Mouse (Mus musculus): ENCODE results near the gene Tex22. TPM values are rescaled to one million over a fixed set of nuclear protein-coding genes. Genes with fewer than 3 reads are reported as not detected.

The Tex22 gene
- 0.39 TPM in 1 of 3 replicates, not detected in the others for total RNA-seq (2017)

DNA sequence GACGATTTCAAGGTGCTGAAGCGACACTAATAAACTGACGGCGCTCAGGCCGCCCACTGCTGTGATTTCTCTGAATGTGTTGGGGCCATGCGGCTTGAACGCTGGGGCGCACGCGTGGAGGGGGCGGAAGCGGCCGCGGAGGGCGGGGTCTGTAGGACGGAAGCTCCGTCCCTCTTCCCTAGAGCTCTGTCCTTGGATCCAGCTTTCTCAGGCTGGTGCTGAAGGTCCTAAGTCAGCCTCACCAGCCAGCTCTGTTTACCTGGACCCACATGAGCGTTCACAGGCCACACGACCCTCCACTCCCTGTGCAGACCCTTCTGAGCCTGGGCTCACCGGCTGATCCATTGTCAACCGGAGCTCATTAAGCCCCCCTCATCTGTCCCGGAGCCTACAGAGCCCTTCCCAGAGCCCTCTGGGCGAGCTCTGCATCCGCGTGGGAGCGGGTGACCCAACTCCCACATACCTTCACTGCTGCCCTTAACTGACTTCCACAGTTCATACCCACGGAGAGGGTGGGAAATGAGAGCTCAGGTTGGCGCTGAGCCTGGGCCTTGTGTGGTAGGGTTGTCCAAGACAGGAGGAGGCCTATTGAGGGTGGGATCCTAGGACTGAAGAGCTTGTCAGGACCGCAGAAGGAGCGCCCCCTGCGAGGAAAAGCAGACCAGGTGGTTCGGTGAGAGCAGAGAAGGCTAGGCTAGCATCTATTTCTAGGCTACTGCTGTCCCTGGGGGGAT, at the start of gene Tex22:
Gene Tex22 (plus strand): TSS at position 174 of the 734 bp plus-strand sequence.
- peak; percentile 41 for ATAC-seq (replicated peaks; ENCODE audit: insufficient number of reproducible peaks, low FRiP score, low TSS enrichment, poor library complexity, severe bottlenecking)

DNA sequence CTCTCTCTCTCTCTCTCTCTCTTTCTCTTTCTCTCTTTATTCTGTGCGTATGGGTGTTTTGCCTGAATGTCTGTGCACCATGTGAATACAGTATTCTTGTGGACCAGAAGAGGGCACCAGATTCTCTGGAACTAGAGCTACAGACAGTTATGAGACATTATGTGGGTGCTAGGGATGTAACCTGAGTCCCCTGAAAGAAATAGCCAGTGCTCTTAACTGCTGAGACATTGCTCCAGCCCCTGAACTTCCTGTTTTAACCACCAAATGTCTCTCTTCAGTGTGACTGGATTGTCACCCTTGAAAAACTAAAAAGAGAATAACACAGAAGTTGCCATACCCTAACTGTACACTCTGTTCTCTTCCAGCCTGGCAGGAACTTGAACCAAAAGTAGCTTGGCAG, 47.7 kb upstream of the Tex22 start:
- peak; percentile 25 for ATAC-seq (replicated peaks; ENCODE audit: insufficient number of reproducible peaks, low FRiP score, low TSS enrichment, poor library complexity, severe bottlenecking)

DNA sequence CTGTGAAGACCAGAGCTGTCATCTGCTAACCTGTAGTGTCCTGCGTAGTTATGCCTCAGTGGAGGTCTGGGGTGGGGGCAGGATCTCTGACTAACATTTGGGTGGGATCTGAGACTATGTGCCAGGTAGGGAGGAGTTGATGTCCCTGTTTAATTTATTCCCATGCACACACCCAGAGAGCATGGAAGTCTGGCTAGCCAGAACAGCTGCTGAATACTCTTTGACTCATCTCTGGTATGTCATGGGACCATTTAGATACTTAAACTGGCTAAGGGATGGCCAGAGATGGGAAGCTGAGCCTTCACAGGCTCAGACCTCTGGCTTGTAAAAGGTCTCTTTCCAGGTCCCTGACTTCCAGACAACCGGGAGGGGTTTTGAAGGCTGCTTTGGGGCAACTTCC, 46.8 kb upstream of the Tex22 start:
- no peak for ATAC-seq (replicated peaks; ENCODE audit: insufficient number of reproducible peaks, low FRiP score, low TSS enrichment, poor library complexity, severe bottlenecking)

DNA sequence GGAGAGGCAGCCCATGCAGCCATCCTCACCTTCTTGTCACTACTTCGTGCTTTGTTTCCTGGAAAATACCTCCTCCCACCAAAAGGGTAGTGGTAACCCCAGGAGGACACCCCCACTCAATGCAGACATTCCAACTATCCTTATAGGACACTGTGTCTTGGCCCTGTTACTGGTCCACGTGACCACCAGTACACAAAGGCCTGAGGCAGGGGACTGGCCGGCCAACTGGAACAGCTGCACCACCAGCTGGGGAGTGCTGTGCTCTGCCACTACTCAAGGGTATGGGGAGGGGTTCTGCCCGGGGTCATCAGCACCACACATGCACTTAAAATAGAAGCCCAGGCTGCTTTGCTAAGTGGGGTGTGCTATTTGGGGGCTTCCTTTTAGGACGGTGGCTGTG, 46.2 kb upstream of the Tex22 start:
- ATAC-seq (replicated peaks; ENCODE audit: insufficient number of reproducible peaks, low FRiP score, low TSS enrichment, poor library complexity, severe bottlenecking): no peak

DNA sequence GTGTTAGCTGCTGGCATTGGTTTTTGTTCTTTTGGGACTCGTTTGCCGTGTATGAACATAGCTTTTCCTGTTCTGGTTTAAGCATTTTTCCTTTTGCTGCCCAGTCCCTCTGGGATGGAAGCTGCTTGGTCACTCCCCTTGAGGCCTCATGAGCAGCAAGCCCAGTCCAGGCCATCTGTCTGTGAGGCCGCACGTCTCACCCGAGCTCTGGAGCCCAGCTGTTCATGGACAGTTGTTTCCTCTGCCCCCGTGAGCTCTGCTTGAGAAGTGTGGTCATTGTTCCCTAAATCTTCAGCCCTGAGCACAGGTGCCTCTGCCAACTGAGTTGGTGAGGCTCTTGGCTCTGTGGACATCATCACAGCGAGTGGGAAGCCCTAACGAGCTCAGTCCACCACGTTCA, 45.4 kb upstream of the Tex22 start:
- no peak for ATAC-seq (replicated peaks; ENCODE audit: insufficient number of reproducible peaks, low FRiP score, low TSS enrichment, poor library complexity, severe bottlenecking)

DNA sequence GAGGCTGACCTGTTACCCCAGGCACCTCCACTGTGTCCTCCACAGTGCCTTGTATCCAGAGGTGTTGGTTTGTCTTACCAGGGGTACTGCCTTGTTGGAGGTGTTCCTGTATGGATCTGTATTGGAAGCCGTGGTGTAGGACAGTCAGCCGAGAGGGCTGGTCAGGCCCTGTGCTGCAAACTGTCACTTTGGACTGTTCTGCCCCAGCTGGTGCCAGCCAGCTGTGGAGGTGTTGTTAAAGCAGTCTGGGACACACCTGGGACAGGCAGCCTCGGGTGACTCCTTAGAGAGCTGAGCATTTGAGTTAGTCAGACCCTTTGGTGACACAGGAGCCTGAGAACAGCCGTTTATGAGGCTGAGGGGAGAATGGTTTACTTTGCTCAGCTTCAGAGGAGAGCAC, 44.3 kb upstream of the Tex22 start:
- ATAC-seq (replicated peaks; ENCODE audit: insufficient number of reproducible peaks, low FRiP score, low TSS enrichment, poor library complexity, severe bottlenecking): no peak

DNA sequence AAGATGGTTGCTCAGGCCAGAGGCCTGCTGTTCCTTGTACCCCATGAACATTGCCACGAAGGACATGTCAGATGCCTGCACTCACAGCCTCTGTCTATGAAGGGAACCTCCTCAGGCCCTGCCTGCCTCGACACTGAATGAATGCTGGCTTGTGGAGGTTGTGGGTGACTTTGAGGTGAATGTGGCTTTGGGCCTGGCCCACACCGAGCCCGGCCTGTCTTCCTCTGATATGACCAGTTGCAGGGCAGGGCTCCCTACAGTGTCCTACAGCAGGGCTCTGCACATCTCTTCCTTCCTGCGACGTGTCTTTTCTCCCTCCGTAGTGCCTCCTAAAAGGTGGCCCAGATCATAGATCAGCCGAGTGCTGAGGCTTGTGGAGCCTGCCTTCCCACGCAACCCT, 43.3 kb upstream of the Tex22 start:
- ATAC-seq (replicated peaks; ENCODE audit: insufficient number of reproducible peaks, low FRiP score, low TSS enrichment, poor library complexity, severe bottlenecking): peak; percentile 18; the same call in 1 of the 2 replicates

DNA sequence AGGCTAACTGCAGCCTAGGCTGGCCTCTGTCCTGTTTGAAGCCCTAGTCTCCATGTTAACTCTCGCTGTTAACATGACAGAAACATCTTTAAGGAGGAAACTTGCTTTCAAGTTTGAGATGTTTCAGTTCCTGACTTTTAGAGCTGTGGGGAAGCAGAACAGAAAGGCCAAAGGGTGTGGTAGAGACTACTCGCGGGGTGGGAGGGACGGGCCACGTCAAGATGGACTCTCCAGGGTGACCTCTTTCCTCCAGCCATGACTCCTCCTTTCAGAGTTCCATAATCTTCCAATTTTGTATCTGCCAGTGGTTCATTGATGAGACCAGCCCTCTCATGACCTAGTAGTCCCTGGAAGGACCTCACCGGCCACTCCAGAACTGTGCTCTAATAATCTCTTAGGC, 42.9 kb upstream of the Tex22 start:
- peak; percentile 20; the same call in 1 of the 2 replicates for ATAC-seq (replicated peaks; ENCODE audit: insufficient number of reproducible peaks, low FRiP score, low TSS enrichment, poor library complexity, severe bottlenecking)

DNA sequence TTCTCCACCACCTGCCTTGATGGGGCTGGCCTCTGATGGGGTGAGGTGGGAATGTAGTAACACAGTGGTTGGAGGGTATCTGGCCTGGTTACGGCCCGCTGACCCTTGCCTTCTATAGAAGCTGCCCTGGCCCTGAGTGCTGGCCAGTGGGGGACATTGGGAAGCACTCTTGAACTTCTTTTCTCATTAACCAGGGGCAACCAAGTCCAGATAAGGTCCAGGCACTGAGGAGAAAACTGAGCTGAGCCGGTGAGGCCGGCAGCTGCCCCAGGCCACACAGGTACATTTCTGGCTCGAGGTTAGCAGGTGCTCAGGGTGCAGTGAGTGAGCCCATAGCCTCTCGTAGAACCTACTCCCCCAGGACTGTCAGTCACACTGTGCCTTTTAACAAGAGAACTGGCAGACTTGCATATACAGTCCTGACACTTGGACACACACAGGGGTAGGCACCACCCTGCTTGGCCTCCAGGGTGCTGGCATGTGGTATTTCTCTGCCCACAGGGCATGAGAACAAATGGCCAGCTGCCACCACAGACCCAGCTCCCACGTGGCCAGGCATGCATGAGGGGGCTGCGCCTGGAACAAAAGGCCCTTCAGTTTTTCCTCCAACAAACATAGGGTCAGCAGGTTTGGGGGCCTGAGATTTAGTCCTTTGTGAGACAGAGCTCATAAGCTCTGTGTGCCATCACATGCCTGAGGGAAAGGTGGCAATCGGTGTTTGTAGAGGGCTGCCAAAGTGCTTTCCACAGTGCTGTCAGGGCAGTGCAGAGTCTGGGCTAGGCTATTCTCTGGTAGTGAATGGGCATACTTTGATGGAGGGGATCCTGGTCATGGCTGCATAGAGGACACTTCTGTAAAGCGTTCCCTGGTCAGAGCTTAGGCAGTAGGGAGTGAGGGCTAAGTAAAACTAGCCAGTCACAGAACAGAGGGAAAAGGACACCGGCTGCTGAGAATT, 41.7 kb upstream of the Tex22 start:
- ATAC-seq (replicated peaks; ENCODE audit: insufficient number of reproducible peaks, low FRiP score, low TSS enrichment, poor library complexity, severe bottlenecking): no peak

DNA sequence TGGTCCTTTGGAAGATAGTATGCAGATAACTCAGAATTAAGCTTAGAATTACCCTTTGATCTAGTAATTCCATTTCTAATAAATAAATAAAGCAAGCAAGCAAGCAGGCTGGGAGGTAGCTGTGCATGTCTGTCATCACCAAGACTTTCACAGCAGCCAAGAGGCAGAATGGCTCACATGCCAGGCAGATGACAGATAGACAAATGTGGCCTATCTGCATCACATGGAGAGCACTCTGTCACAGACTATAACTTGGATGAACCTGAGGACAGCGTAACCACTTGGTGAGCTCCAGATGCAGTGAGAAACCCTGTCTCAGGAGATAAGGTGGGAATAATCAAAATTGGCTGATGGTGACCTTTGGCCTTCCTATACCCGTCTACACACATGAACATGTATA, 39.2 kb upstream of the Tex22 start:
- no peak for ATAC-seq (replicated peaks; ENCODE audit: insufficient number of reproducible peaks, low FRiP score, low TSS enrichment, poor library complexity, severe bottlenecking)

DNA sequence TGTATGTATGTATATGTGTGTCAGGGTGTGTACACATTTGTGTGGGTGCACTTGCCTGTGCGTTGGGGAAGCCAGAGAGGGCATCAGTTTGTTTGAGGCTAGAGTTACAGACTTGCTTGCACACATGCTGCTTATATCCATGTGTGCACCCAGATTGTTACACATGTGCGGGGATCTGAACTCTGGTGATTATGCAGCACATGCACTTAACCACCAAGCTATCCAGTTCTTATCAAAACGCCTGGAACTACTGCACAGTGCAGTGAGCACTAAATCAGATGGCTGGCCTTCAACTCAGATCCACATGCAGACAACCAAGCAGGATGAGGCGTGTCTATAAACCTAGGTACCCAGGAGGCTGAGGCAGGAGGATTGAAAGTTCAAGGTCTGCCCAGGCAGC, 37.3 kb upstream of the Tex22 start:
- no peak for ATAC-seq (replicated peaks; ENCODE audit: insufficient number of reproducible peaks, low FRiP score, low TSS enrichment, poor library complexity, severe bottlenecking)

DNA sequence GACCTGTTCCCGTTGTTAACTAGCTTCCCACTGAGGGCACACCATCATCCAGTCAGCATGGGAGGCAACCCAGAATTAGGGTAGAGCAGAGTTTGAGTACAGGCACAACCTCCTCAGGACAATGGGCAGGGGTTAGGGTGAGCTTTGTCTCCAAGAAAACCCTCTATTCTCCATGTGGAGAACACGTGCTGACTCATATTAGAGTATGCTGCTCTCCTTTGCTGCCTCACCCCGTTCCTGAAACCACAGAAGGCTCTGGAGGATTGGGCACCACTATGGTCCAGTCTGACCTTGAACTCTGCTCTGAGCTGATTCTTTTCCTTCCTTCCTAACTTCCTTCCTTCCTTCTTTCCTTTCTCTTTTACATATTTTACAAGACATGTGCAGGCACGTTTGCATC, 35.9 kb upstream of the Tex22 start:
- no peak for ATAC-seq (replicated peaks; ENCODE audit: insufficient number of reproducible peaks, low FRiP score, low TSS enrichment, poor library complexity, severe bottlenecking)

DNA sequence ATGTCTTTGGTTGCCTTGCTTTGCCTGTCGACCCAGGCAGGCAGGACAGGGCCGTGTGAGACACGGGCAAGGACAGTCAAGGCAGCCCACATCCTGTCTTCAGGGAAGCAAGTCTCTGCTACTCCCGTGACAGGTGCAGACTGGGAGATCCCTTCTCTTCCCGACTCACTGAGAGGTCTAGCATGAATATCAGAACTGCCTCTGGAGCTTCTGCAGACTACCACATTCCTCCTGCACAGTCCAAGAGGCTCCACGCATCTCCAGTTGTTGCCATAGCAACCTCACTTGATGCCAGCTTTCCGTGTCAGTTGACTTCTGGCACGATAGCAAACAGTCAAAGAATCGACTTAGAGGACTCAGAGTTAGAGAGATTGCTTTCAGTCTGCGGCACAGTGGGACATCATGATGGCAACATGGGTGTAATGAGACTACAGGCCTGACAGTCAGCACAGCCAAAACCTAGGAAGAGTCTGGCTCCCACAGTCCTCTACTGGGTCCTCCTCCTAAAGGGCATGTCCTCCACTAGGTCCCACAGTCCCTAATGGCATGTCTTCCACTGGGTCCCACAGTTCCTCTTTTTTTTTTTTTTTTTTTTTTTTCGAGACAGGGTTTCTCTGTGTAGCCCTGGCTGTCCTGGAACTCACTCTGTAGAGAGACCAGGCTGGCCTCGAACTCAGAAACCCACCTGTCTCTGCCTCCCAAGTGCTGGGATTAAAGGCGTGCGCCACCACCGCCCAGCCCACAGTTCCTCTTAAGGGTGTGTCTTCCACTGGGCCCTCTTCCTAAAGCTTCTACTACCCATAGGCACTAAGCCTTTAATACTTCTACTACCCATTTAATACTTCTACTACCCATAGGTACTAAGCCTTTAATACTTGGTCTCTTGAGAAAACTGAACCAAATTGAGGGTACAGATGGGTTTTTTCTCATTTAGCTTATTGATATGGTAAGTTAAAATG, 32.5 kb upstream of the Tex22 start:
- ATAC-seq (replicated peaks; ENCODE audit: insufficient number of reproducible peaks, low FRiP score, low TSS enrichment, poor library complexity, severe bottlenecking): no peak

DNA sequence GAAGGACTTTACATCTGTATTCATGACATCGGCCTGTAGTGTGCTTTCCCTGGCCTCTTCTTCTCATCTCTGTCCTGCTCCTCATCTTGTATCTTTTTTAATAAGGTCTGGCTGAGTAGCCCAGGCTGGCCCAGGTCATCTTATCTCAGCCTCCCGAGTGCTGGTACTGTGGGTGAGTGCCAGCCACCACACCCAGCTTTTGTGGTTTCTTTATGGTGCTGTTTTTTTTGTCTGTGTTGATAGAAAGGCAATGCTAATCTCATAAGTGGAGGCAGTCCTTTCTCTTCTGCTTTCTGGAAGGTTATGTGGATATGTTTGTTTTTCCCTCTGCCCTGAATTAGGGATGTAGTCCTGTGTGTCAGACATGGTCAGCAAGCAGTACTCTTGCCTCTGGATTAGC, 31.8 kb upstream of the Tex22 start:
- no peak; the same call in 1 of the 2 replicates for ATAC-seq (replicated peaks; ENCODE audit: insufficient number of reproducible peaks, low FRiP score, low TSS enrichment, poor library complexity, severe bottlenecking)

DNA sequence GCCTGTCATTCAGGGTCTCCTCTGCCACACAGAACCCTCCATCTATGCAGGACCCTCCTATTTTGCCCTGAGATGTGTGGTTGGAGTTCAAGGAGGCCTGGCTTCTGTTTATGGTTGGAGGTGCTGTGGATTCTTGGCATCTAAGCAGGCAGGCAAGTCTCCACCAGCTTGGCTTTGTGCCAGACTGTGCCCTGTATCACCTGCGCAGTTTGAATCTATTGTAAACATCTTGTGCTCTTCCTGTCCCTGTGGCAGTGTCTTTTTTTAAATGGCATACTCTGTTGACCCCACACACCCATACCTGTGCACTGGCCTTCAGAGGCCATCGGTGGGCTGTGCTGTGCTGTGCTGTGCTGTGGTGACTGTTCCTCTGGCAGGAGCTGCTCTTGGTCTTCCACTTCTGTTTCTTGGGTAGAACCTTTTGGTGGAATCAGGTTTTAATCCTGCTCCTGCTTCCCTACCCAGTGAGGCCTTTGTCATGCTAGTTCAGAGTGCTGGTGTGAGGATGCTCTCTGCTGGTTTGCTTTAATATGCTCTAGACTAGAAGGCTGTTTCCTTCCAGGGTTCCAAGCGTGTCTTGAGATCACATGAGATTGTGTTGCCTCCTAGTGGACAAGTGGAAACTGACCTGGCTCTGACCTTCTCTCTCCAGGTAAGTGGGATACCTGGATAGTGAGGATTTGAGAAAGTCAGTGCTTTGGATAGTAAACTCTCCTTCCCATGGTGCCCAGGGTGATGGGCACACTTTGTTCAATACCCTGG, 29.2 kb upstream of the Tex22 start:
- no peak for ATAC-seq (replicated peaks; ENCODE audit: insufficient number of reproducible peaks, low FRiP score, low TSS enrichment, poor library complexity, severe bottlenecking)

DNA sequence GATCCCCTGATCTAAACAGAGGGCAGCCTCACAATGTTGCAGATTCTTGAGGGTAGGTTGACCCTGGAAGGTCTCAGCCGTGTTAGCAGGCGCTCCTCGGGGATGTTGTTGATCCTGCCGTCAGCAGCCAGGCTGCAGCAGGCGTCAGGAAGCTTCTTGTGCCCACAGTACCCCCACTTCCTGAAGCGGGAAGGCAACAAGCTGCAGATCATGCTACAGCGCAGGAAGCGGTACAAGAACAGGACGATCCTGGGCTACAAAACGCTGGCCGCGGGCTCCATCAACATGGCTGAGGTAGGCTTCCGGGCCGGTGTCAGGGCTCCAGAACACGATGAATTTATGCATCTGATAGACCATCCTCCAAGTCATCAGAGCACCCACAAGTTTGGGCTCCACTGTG, 27.4 kb upstream of the Tex22 start:
- no peak for ATAC-seq (replicated peaks; ENCODE audit: insufficient number of reproducible peaks, low FRiP score, low TSS enrichment, poor library complexity, severe bottlenecking)

DNA sequence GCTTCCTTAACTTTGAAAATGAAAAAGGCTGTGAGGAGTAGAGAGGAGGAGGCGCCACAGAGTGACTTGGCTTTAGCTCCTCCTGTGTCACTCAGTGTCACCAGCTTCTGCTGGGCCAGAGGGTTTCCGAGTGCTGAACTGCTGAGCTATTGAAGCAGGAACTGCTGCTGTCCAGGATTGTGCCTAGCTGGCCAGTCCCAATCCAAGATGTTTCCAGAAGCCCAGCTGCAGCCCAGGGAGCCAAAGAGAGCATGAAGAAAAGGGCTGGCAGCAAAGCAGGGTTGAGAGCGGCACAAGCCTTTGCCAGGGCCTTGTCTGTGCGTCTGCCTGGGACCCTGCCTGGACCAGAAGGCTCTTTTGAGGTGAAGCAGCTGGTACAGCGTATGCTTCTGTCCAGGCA, 26.2 kb upstream of the Tex22 start:
- ATAC-seq (replicated peaks; ENCODE audit: insufficient number of reproducible peaks, low FRiP score, low TSS enrichment, poor library complexity, severe bottlenecking): no peak

DNA sequence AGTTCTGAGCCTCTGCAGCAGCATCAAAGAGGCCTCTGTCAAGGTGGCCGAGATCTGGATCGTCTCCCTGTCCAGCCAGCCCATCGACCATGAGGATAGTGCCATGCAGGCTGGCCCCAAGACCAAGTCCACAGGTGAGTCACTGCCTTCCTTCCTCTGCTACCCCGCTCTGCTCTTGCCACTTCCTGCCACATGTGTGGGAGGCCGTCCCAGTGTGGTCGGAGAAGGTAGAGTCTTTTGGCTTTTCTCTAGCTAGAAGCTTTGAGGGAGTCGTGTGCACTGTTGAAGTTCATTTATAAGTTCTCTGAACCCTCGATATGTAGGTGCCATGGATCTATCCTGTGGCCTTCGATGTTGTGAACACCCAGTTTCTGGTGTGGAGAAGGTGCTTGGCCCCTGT, 24.5 kb upstream of the Tex22 start:
- ATAC-seq (replicated peaks; ENCODE audit: insufficient number of reproducible peaks, low FRiP score, low TSS enrichment, poor library complexity, severe bottlenecking): no peak

Measured in monocyte, adult 5-6 weeks (primary cell).